Mouse (Mus musculus): Measurements from ENCODE around the gene Gpr132.

DNA sequence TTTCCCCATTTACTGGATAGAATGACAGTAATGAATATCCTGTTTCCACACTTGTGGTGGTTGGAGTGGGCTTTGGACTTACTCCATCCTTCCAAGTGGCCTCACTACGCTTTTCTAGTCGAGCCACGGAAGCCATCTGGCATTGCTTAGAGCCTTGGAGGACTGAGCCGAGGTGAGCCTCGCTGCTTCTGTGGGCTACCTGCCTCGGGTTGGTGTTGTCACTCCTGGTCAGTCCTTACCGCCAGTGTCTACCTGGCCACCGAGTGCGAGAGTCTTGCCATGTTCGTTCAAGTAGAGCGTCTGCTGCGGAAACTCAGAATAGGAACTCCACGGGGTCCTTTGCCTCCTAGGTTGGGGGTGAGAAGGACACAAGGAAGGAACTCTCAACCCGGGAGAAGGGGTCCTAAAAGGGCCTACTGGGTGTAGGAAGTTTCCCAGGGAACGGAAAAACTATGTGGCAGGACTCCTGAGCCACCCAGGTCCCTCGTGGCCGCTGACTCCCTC is 9.1 kb upstream of the Gpr132 start:
- no peak for TF ChIP-seq CTCF (IDR thresholded peaks at IDR 0.05 in 2 of 3, conservative IDR thresholded peaks at IDR 0.05 in 1 of 3; ENCODE audit: control insufficient read depth in 1 of 3, insufficient read depth in 1 of 3, low read depth in 2 of 3, low read length in 3 of 3, poor library complexity in 1 of 3, severe bottlenecking in 1 of 3)
- TF ChIP-seq HCFC1 (IDR thresholded peaks at IDR 0.05; ENCODE audit: low read depth, low read length) = no peak
- no peak for TF ChIP-seq MEF2A (IDR thresholded peaks at IDR 0.05; ENCODE audit: extremely low read depth, insufficient replicate concordance, low read depth, low read length, poor library complexity, severe bottlenecking)
- TF ChIP-seq GATA1 (IDR thresholded peaks at IDR 0.05; ENCODE audit: low read depth, low read length) = no peak
- no peak for TF ChIP-seq POLR2A (IDR thresholded peaks at IDR 0.05; ENCODE audit: control insufficient read depth in 1 of 2, insufficient read depth in 1 of 2, low read depth in 1 of 2, low read length in 2 of 2, poor library complexity in 1 of 2)
- TF ChIP-seq USF1 (IDR thresholded peaks at IDR 0.05; ENCODE audit: low read depth, low read length) = no peak
- TF ChIP-seq MAFK (IDR thresholded peaks at IDR 0.05; ENCODE audit: borderline replicate concordance, low read depth, low read length) = no peak
- no peak for TF ChIP-seq RAD21 (IDR thresholded peaks at IDR 0.05; ENCODE audit: low read depth, low read length)
- TF ChIP-seq EP300 (IDR thresholded peaks at IDR 0.05; ENCODE audit: low read depth in 1 of 2, low read length in 2 of 2) = no peak
- TF ChIP-seq TCF12 (IDR thresholded peaks at IDR 0.05; ENCODE audit: low read depth, low read length) = no peak
- TF ChIP-seq ZNF384 (IDR thresholded peaks at IDR 0.05; ENCODE audit: low read depth, low read length) = no peak
- no peak for TF ChIP-seq JUND (IDR thresholded peaks at IDR 0.05; ENCODE audit: low read depth, low read length)
- TF ChIP-seq POLR2AphosphoS2 (IDR thresholded peaks at IDR 0.05; ENCODE audit: low read length) = no peak

Data from MEL (cell line).